Mouse (Mus musculus): Measurements from ENCODE around the gene Lrp4.
A peak's percentile ranks its signal among the peaks of the same experiment; 100 is the strongest.

The Lrp4 gene

GRCm38 (mm10) chr2:91453231-91454075 is 3.9 kb upstream of the Lrp4 start:
- no peak for DNase-seq (ENCODE audit: low spot score)

DNA sequence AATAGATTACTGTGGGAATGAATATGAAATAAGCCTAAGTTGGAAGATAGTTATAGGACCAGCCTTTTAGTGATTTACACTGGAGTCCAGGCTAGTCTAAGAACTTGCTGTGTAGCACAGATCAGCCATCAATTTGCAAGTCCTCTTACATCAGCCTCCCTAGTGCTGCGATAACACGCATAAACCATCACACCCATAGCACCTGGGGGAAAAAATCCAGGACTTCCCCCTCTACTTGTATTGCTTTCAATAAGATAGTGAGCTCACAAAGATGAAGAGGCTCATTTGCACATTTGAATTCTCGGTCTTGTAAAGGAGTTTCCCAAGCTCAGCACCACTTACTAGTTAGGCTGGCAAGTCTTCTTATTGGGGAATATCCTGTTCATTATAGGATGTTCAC is 2.9 kb upstream of the Lrp4 start:
- DNase-seq (ENCODE audit: low spot score), result no peak

DNA sequence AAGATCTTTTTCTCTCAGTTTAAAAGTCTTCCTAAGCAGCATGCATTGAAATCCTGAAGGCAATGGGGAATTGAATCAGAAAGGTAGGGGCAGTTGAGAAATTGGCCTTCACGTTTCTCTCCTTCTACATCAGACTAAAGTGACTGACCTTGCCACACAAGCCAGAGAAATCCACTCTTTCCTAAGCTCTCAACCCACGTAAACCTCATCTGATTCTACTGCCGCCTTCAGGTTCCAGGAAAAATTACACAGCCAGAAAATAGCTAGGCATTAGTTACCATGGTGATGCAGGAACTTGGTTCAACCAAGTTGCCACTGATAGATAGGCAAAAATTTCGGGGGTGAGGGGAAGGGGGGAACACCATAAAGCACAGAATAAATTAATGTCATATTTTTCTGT is 1.5 kb upstream of the Lrp4 start:
- no peak for DNase-seq (ENCODE audit: low spot score)

- no peak for DNase-seq (ENCODE audit: low spot score)
Observed at GRCm38 (mm10) chr2:91456491-91457100, 715 bp upstream of the Lrp4 start.

GRCm38 (mm10) chr2:91457656-91458251 is 443 bp downstream of the Lrp4 start:
- DNase-seq (ENCODE audit: low spot score), result peak; percentile 51

- DNase-seq (ENCODE audit: low spot score), result peak; percentile 52
Observed at GRCm38 (mm10) chr2:91458252-91458672, 951 bp downstream of the Lrp4 start.

- DNase-seq (ENCODE audit: low spot score), result peak; percentile 53
Observed at GRCm38 (mm10) chr2:91458673-91459391, 1.5 kb downstream of the Lrp4 start.

DNA sequence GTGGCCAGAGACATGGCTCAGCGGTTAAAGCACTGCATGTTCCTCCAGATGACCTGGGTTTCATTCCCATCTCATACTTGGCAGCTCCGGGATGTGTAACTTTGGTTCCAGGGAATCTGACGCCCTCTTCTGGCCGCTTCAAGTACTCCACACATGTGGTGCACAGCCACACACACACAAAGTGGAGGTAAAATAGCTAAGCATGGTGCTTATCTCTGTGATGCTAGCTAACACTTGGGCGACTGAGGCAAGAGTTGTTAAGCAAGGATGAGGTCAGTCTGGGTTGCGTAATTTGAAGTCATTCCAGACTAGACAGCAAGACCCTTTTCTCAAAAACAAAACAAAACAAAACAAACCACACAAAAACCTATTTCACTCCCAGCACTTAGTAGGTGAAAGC is 2.8 kb downstream of the Lrp4 start:
- DNase-seq (ENCODE audit: low spot score), result peak; percentile 54

GRCm38 (mm10) chr2:91460771-91461170 is 3.5 kb downstream of the Lrp4 start:
- no peak for DNase-seq (ENCODE audit: low spot score)

- no peak for DNase-seq (ENCODE audit: low spot score)
Observed at GRCm38 (mm10) chr2:91461341-91461740, 4.0 kb downstream of the Lrp4 start.

- DNase-seq (ENCODE audit: low spot score), result no peak
Observed at GRCm38 (mm10) chr2:91462196-91462595, 4.9 kb downstream of the Lrp4 start.

- no peak for DNase-seq (ENCODE audit: low spot score)
Observed at GRCm38 (mm10) chr2:91462681-91463080, 5.4 kb downstream of the Lrp4 start.

DNA sequence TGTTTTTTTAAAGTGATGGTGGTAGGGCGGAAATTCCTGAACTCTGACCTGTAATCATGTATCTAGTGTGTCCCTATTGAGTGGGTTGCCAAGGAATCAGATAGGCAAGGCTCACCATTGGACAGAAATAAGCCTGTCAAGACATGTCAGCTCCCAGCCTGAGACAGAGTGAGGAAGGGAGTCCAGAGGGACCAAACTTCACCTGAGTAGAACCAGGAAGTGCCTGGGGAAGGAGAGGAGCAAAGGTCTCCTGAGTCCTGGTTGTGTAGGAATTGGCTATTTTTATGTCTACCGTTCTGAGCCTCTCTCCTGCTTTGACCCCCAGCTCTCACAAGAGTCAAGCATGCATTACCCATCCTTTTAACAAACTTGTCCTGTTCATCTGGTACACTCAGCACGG is 8.6 kb downstream of the Lrp4 start:
- DNase-seq (ENCODE audit: low spot score), result no peak

DNA sequence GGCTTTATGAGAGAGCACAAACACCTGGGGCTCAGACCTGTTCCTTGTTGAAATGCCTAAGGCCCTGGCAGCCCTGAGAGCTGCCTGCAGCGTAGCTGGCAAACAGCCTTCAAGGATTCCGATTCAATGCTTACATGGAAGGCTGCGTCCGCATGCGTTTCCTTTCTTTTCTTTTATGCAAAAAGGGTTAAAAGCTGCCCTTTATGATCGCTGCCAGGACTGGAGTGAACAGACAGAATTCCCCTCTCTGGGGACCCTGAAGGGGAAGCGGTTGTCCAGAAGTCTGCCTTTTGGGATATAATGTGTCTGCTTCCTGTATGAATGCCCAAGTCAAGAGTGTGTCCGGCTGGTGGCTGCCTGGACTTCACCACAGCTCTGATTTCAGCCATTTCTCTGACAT is 10.3 kb downstream of the Lrp4 start:
- no peak for DNase-seq (ENCODE audit: low spot score)

DNA sequence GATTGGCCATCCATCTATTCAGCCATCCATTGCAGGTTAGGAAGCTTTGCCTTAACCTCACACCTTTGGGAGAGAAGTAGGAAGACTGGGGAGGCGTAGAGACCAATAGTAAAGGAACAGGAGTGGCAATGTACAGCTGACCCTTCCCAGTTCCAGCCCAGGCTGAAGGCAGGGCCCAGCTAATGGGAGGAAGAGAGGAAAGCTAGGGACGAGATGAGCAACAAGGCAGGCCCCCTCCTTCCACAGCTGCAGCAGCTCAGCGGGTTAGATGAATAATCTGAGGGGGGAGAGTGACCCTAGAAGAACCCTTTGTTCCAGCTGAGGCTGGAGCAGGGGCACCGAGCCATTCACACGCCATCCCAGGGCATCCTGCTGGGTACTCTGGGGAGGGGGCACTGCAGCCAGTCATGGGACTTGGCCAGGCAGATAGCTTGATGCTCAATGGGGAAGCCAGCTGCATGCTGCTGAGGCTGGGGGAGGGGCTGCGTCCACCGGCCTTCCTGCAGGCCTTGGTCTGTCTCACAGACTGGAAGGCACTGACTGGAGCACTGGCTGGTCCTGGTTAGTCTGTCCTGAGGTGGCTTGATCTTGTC is 12.8 kb downstream of the Lrp4 start:
- DNase-seq (ENCODE audit: low spot score), result no peak

- DNase-seq (ENCODE audit: low spot score), result no peak
Observed at GRCm38 (mm10) chr2:91474358-91474757, 17.0 kb downstream of the Lrp4 start.

DNA sequence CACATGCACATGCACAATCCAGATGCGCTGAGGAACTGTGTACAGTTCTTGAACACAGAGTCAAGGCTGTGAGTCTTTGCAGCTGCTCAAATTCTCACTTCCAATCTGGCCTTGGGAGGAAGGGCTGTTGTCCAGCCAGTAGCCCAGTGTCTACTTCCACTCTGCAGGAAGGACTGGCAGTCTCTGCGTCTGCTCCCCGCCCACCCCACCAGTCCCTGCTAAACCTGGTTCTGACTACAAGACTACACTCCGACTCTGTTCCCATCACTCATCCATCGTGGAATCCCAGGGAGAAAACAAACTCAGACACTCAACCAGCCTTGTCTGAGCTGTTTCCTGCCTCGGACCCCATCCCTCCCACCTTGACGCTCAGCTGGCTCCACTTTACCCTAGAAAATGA is 18.5 kb downstream of the Lrp4 start:
- no peak for DNase-seq (ENCODE audit: low spot score)

GRCm38 (mm10) chr2:91476251-91476661 is 18.9 kb downstream of the Lrp4 start:
- no peak for DNase-seq (ENCODE audit: low spot score)

GRCm38 (mm10) chr2:91476841-91477240 is 19.5 kb downstream of the Lrp4 start:
- no peak for DNase-seq (ENCODE audit: low spot score)

- no peak for DNase-seq (ENCODE audit: low spot score)
Observed at GRCm38 (mm10) chr2:91480399-91480801, 23.1 kb downstream of the Lrp4 start.

DNA sequence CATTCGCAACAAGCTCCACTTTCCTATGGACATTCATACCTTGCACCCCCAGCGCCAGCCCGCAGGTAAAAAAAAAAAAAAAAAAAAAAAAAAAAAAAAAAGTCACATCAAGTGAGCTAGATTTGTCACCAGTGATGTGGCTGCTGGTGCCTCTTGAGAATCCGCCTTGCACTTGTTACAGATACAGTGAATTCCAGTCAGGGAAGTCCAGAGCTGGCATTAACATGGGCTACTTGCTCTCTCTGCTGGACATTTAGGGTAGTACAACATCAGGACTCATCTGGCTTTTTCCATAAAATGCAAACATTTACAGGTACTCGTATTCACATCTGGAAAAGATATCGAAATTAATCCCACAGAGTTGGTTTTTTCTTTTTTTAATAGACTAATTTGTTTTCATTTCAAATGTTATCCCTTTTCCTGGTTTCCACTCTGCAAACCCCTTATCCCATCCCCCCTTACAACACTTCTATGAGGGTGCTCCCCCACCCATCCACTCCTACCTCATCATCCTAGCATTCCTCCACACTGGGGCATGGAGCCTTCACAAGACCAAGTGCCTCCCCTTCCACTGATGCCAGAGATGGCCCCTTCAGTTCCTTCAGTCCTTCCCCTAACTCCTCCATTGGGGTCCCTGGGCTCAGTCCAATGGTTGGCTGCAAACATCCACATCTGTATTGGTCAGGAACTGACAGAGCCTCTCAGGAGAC is 23.6 kb downstream of the Lrp4 start:
- DNase-seq (ENCODE audit: low spot score), result no peak

DNA sequence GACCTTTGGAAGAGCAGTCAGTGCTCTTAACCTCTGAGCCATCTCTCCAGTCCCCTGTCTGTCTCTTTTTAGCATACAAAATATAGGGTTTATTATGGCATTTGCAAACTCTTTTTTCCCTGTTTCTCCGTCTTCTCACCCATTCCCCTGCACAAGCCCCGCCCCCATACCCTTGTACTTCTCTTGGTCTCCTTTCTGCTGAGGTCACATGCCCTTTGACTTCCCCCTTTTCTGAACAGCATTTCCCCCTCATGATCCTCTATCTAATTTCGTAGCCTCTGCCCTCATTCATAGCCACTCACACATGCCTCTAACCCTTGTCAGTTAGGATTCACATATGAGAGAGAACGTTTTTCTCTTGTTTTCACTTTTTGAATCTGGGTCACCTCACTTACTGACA is 27.4 kb downstream of the Lrp4 start:
- no peak for DNase-seq (ENCODE audit: low spot score)

All from testis, postnatal 10 days (tissue).